Mouse (Mus musculus): Measurements from ENCODE around the gene Zdhhc1.

Zdhhc1 gene

DNA sequence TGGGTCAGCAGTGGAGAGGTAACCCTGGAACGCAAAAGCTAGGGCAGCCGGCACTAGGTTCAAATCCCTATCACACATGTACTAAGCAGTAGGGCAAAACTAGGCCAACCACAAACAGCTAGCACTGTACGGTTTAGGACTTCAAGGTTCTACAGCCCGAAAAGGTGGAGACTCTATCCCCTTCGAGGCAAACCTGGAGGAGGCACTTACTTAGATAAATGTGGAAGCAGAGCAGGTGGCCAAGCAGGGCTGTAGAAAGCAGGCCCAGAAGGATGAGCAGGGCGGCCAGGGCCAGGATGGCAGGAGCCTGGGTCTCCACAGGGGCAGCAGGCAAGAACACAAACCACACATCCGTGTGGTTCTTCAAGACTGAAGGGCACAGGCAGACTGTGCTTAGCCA is 20.5 kb downstream of the Zdhhc1 start:
- DNase-seq: no peak

DNA sequence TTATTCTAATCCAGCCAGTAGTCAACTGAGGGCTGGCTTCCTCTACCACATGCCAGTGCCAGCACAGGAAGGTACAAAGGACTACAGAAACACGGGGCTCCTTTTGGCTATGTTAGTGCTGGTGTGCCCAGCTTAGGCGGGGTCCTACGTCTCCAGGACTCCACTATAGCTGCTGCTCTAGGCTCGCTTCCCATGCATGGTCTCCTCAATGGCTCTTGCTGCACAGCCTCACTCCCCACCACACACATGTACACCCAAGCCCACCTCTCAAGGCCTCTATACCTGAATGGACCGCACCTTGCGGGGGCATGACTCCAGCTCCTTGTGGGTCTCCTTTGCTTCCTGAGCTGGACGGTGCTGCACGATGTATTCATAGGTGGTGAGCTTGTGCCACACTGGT is 21.0 kb downstream of the Zdhhc1 start:
- no peak for DNase-seq

DNA sequence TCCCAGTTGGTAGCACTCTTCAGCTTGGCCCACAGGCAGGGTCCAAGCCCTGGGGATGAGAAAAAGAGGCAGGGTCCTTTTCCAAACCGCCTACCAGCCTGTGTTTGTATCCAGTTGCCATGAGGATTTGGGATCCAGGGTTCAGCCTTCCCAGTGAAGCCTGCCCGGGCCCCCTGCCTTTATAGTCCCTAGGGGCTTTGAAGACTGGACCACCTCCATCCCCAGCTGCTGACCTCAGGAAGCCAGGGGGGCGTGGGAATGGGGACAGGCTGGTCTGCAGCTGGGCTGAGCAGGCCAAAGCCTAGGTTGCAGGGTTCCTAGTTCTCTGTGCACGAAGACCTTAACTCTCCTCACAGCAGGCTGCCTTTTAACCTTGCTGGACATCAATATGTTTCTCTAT is 21.4 kb downstream of the Zdhhc1 start:
- no peak for DNase-seq

DNA sequence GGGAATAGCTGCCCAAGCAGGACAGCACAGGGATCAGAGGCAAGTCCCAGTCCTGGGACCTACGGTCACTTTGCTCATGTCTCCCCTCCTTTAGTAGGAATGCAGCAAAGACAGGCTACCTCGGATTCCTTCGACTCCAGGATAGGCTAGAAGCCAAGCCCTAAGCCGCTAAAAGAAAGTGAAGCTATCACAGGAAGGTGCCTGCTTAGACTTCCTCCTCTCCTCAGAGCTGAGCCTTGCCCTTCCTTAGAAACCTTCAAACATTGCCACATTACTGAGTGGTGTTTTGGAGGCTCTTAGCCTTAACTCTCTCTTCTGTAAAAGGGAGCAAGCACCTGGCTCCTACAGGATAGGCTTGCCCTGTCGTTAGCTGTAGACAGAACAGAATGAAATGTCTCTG is 22.0 kb downstream of the Zdhhc1 start:
- no peak for DNase-seq

DNA sequence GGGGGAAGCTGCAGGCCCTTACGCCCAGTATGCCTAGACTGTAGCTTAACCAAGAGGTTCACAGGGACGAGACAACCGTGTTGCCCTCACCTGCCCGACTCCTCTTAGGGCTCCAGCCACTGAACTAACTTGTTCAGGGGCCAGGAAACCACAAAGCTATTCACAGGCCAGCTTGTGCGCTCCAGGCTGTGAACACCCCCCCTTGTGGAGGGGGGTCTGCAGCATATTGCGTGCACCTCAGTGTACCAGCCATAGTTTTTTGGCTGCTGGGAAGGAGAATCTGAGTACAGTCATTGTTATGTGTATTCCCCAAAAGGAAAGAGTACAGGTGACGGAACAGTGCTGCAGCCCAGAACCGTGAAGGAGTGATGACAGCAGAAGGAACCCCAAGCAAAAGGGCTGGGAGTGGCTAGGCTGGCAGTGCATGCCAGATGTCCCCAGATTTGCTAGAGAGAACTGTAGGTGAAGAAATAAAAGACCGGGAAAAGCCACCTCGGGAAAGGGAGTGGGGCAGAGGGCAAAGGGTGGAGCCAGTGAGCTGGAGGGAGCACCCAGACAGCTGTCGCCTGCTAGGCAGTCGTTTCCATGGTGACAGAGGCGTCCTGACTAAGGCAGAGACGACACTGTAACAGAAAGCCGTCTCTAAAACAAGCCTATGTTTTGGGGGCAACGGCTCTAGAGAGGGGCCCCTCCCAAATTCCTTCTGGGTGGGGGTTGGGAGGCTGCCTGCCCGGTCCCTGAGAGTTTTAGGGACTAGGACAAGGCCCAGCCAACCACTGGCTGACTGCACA is 22.7 kb downstream of the Zdhhc1 start:
- no peak for DNase-seq

DNA sequence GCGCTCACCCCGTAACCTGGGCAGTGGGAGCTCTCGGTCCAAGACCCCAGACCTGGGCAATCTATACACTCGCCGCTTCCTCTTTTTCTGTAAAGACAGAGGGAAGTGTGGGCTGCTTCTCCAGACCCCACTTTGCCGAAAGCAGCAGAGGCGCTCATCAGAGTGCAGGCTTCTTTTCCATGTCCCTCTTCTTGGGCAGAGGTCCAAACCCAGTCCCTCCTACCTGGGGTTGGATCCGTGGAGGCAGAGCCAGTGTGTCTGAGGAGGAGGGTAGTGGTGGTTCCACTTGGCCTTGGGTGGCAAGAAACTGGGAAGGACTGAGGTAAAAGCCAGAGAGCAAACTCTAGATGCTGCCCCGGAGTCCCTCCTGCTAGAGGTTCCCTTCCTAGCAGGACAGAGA is 23.7 kb downstream of the Zdhhc1 start:
- DNase-seq: no peak

DNA sequence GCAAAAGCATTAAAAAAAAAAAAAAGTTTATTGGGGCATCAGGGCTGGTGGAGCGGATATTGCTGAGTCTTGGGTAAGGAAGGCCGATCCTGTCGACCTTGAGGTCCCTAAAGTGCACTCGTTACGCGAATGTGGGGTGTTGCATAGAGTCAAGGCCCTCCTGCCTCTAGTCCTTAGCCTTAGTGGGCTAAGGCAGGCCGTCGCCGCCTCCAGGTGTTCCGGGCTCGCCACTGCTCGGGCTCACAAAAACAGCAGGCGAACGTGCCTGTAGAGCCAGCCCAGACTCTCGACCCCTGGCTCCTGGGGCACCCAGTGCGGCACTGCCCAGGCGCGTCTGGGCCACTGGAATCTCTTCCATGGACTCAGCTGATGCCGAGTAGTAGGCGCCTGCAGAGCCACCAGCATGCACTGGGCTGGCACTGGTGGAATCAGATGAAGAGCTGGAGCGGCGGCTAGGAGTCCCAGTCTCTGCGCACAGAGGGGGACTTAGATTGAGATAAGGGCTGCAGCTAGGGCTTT is 24.2 kb downstream of the Zdhhc1 start:
- no peak for DNase-seq

DNA sequence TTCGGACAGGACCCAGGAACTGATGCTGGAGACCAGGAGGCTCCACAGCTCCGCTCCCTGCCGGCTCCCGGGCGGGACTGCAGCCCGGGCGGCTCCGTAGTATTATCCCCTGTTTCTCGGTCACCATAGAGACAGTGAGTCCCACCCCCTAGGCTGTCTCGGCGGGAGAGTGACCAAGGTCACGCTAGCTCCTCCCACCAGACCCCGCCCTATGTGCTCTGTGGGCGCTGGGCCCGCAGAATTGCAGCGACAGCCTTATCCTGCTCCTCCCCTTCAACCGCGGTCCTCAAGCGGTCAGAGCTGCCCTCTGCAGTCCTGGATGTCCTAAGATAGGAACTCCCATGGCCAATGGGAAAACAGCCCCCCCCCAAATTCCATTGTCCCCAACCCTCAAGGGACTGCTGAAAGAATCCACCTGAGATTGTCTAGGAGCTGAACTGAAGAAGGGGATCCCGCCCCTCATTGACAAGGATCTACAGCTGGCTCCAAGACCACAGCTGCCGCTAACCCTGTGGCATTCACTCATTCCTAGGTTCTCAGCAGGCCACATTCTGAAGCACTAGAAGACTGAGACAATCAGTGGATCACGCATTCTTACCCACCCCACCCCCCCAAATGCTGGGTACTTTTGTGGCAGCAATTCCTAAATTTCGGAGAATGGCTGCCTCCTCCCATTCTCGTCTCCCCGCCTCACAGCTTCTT is 25.2 kb downstream of the Zdhhc1 start, which contains the start of gene Tppp3:
Gene Tppp3 (minus strand): TSS at position 213 of the 702 bp plus-strand sequence.
- peak; percentile 95 for DNase-seq

DNA sequence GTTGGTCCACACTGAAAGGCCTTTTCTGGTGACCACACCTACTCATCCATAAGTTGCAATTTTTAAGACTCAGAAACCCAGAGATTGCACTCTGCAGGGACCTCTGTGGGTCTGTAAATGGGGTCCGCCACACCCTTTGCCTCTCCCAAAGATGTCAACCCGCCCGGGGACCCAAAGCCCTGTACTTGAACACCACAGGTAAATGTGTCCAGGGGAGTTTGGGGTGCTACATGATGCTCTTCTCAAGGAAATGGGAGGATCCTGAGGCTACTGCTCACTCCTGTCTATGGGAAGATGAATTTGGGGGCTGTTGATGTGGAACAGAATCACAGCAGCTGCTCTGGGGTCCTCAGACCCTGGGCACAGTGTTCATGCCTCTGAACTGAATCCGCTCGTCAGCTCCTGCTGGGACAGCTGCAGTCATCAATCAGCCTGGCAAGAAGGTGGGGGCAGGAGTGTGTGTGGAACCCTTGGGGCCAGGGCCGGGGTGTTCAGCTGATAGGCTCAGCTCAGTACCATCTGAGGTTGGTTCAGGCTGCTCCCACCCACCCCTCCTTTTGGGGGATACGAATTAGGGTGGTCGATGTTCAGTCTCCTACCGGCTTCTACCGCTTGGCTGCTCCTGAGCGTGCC is 25.9 kb downstream of the Zdhhc1 start:
- DNase-seq: no peak

DNA sequence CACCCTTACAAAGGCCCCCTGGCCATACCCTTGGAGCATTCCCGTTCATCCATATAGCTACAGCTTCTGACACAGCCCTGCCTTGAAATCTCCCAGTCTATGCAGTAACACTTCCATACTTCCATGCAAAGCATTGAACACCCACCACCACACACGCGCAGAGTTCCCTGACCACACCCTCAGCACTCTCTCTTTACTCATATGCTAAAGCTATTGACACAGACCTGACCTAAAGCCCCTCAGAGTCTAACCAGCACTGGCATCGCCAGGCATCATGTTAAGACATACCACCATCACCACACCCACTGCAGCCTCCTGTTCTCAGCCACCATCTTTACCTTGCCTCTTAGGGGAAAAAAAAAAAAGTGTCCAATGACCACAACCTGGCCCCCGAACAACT is 26.4 kb downstream of the Zdhhc1 start:
- no peak for DNase-seq

DNA sequence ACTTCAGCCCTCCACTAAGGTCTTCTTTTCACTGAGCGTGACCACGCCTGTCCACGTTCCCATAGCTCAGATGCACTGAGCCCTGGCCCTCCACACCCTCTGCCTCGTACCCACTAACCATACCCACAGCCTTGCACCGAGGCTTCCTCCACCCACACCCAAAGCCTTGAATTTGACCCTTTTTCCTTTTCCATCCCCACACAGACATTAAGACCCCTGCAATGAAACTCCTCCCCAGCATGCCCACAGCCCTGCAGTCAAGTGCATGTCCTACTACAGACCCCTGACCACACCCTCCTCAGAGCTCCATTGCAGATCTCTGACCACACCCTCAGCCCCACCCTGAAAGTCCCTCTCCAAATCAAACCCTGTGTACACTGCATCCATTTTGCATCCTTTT is 26.9 kb downstream of the Zdhhc1 start:
- DNase-seq: no peak

DNA sequence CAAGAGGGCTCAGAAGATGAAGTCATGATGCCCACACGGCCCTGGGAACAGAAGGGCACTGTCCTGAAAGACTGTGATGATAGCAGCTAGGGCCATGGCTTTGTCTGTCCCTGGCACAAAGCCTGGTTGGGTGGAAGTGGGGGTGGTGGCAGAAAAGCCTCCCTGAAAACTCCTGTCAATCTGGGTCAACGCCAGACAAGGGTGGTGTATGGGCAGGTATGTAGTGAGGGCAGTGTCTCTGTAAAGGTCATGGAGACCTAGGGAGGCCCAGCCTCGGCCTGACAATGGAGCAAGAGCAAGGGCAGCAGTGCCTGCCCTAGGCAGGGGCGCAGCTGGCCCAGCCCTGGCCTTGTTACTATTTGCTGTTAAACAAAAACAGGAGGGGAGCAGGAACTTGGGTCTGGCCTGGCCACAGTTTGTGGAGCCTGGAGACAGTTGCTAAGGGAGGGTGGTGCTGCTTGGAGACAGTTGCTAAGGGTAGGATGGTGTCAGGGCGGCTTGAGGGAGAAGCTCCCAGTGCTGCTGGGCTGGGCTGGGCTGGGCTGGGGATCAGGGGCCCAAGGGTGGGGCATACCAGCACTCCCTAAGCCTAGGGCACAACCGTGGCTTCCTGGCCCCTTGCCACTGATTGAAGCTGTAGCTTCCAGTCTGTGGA is 27.5 kb downstream of the Zdhhc1 start:
- peak; percentile 84 for DNase-seq

DNA sequence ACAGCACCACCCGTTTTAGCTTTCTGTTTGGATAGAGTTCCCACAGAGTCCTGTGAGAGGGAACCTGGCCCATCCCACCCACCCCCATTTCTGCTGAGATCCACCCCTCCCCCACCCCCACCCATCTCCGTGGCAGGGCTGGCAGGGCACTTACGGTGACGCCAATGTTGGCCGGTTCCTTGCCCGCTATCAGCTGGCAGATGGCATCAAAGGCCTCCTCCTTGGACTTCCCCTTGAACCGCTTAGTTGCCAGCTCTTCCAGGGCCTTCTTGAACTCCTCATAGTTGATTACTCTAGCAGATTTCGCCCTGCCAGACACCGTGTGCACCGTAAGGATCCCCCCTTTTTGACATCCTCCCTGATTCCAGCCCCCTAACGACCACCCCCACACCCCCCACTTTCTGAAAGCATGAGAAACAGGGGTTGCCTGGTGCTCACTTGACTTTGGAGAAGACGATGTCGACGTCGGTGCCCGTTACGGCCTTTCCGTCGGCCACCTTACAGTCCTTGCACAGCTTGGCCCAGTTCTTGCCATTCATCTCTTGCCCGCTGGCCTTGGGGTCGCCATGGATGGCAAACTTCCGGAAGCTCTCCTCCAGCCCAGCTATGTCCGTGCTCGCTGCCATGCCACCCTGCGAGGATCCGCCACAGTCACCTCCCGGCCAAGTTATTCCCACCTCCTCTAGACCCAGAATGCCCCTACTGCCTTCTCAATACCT is 28.5 kb downstream of the Zdhhc1 start:
- peak; percentile 65 for DNase-seq

DNA sequence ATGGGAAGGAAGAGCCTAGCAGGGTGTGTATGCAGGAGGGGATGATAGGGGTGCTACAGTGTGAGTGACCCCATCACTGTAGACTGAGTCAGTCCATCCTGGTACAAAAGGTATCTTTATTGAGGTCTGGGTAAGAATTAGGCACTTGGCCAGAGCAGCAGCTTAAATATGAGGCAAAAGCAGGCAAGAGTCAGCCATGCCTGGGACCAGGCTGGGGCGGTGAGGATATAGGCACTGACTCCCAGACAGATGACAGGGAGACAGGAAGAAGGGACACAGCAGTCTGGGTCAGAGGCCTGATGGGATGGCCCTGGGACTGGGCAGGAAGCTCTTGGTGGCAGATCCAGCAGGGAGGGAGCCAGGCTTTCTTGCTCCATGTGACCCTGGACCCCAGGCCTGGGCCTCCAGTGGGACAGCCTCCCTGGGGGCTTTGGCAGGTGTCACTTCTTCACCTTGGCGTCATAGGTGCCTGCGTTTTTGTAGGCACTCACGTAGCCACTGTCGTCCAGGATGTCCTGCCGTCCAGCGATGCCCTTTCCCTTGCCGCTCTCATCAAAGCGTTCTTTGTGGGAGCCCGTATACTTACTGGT is 29.2 kb downstream of the Zdhhc1 start:
- peak; percentile 72 for DNase-seq

DNA sequence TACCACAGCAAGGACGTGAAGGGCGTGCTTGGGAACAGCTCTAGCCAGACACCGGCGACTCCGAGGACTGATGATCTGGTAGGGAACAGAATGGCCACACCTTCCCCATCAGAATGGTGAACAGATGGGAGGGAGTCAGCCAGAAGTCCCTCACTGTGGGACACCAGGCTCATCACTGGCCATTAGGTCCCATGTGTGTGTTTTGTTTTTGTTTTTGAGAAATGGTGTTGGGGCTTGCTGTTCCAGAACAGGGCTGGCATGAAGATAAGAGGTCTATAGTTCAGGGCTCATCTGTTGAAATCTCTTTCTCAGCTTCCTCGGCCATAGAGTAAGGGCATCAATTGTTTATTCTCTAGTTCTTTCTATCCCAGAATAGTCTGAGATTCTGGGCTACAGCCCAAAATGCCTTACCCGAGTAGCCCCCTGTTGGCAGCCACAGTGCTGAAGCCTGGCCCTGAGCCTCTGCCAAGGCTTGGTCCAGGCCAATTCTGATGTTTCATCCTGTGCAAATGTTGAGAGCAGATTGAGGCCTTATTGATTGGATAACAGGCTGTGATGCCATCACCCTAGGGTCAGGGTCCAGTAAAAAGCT is 29.9 kb downstream of the Zdhhc1 start:
- peak; percentile 95 for DNase-seq

DNA sequence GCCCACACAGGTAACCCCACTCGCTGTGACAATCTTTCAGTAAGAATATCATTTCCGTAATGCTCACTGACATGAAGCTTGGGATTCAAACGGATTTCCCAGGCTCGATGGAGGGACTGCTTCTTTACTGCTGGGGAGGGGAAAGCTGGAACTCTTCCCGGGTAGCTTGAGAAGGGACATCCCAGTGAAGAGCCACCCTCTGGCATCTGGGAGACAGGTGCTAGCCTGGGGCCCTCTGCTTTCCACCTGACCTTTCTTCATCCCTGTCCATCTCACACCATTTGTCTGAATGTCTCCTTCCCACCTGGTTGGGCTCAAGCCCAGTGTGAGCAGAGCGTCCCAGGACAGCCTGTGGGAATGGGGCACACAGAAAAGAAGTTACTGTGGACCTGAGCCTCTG is 30.5 kb downstream of the Zdhhc1 start:
- DNase-seq: no peak

DNA sequence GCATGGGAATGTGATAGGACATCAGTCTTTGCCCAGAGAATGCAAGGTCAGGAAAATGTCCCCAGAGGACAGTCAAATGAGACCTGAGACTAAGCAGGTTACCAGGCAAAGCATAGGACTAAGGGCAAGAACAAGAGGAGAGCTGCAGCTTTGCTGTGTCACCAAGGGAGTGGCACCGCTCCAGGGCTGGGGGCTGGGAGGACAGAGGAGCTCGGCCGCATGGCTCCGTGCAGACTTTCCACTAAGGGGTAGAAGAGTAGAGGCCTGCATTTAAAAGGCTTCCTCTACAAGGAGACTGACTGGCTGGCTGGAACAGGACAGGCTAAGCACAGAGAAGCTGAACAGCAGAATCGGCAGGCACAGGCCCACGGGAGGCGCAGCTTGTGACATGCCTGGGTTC is 32.1 kb downstream of the Zdhhc1 start:
- DNase-seq: no peak

DNA sequence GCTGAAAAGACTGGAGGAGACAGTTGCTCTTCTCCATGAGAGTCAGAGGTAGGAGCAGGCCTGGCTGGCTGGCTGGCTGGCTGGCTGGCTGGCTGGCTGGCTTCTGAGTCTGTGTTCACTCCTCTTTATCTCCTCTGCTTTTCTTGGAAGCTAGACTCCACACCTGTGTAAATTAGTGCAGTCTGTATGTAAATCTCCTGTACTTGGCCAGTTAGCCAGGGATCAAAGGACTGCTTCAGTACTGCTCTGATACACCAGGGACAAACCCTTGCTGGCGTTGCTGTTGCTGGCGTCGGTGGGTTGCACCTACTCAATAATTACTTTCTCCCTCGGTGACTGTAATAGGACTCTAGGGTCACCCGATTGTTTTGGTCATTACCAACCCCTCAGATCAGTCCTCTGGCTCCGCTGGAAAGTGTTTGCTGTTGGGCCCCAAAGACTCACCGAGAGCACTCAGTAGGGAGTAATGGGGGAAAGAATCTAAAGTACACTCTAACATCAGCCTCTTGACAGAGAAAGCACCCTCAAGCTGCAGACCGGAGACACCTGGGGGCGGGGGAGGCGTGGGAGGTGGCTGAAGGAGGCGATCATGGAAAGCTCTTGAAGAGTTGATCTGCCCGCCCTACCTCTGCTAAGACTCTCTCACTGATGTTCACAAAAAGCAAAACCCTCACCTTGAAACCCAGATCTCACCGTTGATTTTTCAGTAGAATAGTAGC is 35.5 kb downstream of the Zdhhc1 start:
- DNase-seq: no peak

DNA sequence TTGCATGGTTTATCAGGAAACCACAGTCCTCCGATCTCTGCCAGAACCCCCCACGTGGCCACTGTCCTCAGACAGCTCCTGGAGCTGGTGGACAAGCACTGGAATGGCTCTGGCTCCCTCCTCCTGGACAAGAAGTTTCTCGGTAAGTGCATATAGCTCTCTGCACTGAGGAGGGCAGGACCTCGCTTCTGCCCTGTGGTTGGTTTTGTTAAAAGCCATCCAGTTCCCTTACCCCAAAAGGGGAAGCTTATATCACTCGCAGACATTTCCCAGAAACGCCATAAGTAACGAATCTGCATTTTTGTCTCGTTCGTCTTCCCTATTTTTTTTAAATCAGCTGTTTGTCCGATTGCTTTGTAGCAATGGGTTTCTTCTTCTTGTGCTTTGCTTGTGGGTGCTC is 41.5 kb downstream of the Zdhhc1 start:
- no peak for DNase-seq

DNA sequence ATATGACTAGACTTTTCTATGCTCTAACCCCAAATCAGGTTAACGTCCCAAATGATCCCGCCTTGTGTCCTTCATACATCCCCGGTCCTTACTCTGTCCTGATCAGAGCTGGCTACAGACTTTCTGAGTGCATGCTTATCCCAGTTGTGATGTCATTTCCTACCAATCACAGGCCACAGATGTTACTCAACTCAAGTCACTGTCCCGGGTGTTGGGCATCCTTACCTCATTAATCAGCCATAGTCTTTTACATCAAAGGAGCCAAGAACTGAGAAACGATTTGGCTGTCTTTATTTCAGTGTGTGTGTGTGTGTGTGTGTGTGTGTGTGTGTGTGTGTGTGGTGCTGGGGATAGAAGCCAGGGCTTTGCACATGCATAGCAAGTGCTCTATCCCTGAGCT is 42.6 kb downstream of the Zdhhc1 start:
- DNase-seq: no peak

DNA sequence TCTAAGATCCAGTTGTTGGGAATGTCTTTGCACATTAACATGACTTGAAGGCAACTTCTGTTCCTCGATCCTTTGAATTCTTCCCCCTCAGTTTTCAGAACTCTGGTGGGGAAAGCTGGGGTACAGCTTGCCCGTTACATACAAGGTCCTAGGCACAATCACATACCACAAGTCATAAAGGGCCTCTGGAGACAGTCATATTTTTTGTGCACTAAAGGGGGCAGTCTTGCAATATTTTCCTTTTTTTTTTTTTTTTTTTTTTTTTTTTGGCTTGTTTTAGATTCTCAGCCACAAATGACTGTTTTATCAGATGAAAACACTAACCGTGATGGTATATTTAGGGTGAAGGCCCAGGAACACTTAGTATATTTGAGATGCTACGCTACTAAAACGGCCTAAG is 43.4 kb downstream of the Zdhhc1 start:
- no peak for DNase-seq
